Mouse (Mus musculus) adipocyte (in vitro differentiated cells): Measurements from ENCODE around the gene Misp.

Experiments
- DNase-seq: peaks from one replicate; pipeline ENCODE4 v3.0.0-alpha.2; 2016; ENCODE audit warnings: low spot score

Misp gene

DNA sequence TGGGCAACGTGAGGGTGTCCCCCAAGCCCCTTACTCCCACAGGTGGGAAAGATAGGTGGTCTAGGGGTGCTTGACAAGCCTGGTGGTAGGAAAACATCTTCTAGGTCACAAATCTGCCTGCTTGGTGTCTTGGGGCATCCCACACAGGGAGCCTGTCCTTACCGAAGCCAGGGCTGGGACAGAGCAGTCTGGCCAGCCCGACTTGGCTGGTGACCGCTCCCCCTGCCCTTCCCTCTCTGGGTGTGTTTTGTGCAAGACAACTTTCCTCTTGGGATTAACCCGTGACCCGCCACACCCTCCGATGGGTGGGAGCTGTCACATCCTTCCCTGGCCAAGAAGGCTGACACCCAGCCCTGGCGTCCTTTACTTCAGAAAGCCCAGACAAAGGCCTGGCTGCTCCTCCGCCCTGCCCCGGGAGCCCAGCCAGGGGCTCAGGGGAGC, 26.3 kb upstream of the Misp start:
- peak; percentile 90 for DNase-seq

DNA sequence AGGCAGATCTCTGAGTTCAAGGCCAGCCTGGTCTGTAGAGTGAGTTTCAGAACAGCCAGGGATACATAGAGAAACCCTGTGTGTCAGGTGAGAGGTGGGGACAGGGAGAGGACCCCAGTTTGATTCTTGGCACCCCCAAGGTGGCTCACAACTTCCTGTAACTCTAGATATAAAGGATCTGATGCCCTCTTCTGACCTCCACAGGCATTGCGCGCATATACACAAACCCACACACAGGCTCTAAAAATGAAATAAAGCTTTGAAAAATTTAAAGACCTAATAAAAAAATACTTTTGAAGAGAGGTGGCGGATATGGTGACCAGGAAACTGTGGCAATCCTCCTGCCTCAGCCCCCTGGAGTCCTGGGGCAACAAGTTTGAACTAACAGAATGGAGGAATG, 24.9 kb upstream of the Misp start:
- no peak for DNase-seq

GRCm38 (mm10) chr10:79797326-79797725, 23.5 kb upstream of the Misp start:
- no peak for DNase-seq

DNA sequence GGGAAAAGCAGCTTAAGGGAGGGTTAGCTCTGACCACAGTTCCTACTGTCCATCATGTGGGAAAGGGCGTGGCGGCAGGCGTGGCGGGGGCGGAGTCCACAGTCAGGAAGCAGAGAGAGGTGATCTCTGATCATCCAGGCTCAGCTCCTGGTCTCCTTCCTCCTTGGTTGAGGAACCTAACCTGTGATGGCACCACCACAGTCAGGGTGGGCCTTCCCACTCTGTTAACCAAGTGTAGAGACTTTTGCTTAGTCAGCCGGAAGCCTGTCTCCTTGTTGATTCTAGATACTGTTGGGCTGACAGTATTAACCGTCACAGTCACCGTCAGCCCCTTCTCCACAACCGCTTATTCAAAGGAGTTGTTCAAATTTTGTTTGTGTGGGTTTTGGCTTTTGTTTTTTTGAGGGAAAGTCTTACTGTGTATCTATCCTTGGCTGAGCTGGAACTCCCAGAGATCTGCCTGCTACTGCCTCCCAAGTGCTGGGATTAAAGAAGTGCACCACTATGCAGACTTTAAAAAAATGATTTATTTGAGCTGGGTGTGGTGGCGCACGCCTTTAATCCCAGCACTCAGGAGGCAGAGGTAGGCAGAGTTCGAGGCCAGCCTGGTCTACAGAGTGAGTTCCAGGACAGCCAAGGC, 22.4 kb upstream of the Misp start:
- no peak for DNase-seq

DNA sequence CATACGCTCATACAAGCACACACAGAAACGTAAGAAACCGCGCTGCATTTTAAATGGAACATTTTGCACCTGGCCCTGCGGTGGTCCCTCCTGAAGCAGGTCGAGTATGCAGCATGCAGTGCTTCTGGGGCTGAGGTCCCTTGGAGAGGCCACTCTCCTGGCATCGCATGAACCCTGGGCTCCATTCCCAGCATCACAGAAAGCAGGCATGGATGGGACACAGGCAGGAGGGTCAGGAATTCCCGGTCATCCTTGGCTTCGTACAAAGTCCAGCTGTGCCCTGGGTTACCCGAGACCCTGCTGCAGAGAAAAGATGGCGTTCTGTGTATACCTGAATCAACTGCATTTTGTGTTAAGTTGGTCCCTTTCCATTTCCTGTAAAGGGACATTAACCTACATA, 20.3 kb upstream of the Misp start:
- DNase-seq: no peak

GRCm38 (mm10) chr10:79801837-79802236, 19.0 kb upstream of the Misp start:
- no peak for DNase-seq

DNA sequence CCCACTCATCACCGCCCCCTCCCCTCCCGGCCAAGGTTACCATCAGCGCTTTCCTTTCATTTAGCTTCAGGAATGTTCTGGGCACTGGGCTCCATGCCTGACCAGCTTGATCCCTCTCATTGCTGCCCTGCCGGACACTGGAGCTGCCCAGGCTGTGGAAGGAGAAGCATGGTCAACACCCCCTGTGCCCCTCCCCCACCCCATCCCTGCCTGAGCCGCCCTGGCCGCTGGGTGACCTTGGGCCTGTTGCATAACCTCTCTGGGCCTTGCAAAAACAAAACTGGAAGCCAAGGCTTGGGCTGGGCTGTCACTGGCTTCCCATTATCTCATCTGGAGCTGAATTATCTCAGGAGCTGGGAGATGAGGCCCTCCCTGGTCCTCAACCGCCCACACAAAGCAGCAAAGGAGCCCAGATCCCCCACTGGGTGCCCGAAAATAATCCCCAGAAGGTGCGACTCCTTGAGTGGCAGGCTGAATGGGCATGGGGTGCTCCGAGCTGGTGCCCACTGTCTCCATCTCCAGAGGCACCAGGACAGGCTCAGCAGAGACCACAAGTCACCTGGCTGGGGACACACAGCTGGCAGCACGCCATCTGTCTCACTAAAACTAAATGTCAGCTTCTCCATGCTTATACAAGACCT, 18.3 kb upstream of the Misp start:
- peak; percentile 91 for DNase-seq

DNA sequence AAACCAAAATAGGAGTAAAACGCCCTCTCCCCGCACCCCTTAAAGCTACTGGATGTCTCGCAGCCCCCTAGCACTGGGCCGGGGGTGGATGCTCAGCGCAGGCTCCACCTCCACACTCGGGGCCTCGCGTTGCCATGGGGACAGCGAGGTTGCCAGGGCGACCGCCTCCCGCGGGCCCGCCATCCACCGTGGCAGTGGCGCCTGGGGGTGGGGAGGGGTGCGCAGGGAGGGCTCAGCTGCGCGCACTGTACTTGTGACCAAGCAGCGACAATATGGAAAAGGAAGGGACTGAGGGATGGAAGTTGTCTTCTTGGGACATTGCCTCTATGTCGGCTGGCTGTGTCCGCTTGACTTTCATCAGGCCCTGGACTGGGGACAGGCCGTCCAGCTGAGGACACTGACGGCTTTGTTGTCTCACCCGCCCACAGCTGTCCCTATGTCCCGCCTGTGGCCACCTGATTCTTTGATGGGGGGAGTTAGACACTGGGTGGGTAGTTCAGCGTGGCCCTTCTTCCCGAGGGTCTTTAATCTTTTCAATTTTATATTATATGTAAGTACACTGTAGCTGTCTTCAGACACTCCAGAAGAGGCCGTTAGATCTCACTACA, 17.0 kb upstream of the Misp start:
- no peak for DNase-seq

- DNase-seq: no peak
These were observed 15.2 kb upstream of the Misp start for GRCm38 (mm10) chr10:79805636-79806035.

- no peak for DNase-seq
These were observed 14.5 kb upstream of the Misp start for GRCm38 (mm10) chr10:79806331-79806730.

DNA sequence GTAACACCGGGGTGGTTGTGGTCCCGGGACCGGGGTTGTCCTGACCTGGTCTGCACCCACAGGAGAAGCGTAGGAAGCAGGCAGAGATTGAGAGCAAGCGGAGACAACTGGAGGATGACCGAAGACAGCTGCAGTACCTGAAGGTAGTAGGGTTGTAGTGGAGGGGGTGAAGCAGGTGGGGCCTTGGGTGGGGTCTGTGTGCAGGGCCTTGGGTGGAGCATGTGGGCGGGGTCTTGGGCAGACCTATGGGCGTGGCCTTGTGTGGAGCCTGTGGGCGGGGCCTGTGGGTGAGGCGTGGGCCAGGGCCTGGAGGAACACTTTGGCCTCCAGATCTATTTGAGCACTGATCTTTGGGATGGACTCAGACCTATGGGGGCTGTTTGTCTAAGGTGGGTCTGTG, 13.8 kb upstream of the Misp start:
- DNase-seq: no peak

GRCm38 (mm10) chr10:79807826-79808225, 13.0 kb upstream of the Misp start:
- no peak for DNase-seq

- no peak for DNase-seq
These were observed 12.1 kb upstream of the Misp start for GRCm38 (mm10) chr10:79808728-79809127.

GRCm38 (mm10) chr10:79811736-79812637, 8.8 kb upstream of the Misp start:
- peak; percentile 70 for DNase-seq

- no peak for DNase-seq
These were observed 6.4 kb upstream of the Misp start for GRCm38 (mm10) chr10:79814271-79814842.

- no peak for DNase-seq
These were observed 4.9 kb upstream of the Misp start for GRCm38 (mm10) chr10:79815671-79816494.

- no peak for DNase-seq
These were observed 3.7 kb upstream of the Misp start for GRCm38 (mm10) chr10:79817111-79817510.

DNA sequence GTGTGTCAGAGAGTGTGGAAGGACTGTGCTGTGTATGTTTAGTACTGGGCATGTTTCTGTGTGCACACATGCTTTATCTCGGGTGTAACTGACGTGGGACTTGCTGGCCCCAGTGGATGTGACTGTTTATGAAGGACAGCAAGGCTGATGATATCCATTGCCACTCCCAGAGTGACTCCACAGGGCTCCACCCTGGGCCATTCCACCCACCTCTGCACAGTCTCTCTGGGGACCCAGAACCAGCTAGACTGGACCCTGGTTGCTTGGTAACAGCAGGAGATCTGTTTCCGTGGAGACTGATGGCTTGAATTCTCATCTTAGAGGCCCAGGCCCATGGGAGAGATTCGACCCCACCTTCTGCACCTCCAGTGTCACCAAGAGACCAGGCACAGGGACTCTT, 2.6 kb upstream of the Misp start:
- DNase-seq: no peak

DNA sequence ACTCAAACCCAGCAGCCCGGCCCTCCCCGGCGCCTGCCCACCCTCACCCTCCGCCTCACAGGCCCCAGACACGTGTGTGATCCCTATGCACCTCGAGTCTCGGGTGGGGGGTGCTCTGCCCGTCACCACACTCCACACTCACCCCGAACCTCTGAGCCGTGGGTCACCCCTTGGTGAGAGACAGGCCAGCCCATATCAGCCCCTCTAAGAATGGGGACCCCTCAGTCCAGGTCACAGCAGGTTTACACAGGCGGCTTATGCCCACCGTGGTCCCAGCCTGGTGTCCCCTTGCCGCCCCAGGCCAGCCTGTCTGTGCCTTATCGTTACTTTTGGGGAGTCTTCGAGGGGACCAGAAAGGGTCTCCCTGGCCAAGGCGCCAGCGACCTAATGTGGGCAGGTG, 1.2 kb upstream of the Misp start:
- no peak for DNase-seq

GRCm38 (mm10) chr10:79820277-79820676, 512 bp upstream of the Misp start:
- DNase-seq: no peak

DNA sequence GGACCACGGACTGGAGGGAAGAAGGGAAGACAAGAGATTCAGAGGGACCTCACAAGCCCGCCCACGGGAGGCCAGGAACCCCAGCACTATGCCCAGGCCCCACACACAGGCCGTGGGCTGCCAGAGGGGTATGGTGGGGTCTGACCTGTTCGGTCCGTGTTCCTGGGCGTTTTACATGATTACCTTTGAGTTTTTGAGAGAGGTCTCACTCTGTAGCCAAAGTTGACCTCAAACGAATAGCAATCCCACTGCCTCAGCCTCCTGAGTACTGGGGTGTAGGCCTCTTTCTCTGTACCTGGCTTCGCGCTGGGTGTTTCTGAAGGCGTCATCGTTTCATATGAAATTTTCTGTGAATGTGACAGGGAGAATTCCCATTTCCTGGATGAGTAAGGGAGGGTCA, 942 bp downstream of the Misp start:
- no peak for DNase-seq
